Mouse (Mus musculus) cerebellum, adult (tissue): ENCODE results near the gene 2310030G06Rik.
A peak's percentile ranks its signal among the peaks of the same experiment; 100 is the strongest.

Source experiments
- ATAC-seq: cut with Nextera tagmentation; 2 replicates; pipeline ENCODE4 v1.9.2; 2017; ENCODE audit warnings: mild to moderate bottlenecking, moderate library complexity, mixed read lengths; ENCODE audit not compliant: insufficient number of reproducible peaks, low FRiP score, low TSS enrichment

2310030G06Rik gene

GRCm38 (mm10) chr9:50746214-50746677 is at the start of gene 2310030G06Rik:
Gene 2310030G06Rik (minus strand): TSS chr9:50746536.
- ATAC-seq = peak; percentile 49; the same call in 1 of the 2 replicates

- no peak for ATAC-seq
Measured at GRCm38 (mm10) chr9:50795266-50795665, 48.9 kb upstream of the 2310030G06Rik start.

DNA sequence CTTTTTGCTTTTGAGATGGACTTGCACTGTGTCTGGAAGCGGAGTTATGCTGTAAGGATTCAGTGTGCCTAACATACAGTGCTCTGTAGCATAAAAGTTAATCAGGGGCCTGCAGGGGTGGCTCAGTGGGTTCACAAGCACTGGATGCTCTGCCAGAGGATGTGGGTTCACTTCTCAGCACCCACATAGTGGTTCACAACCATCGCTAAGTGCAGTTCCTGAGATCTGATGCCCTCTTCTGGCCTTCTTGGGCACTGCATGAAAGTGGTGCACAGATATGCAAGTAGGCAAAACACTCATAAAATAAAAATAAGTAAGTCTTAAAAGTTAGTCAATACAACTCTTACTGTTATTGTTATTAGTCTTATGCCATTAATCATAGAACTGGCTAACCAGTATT is 35.8 kb upstream of the 2310030G06Rik start:
- ATAC-seq = no peak

DNA sequence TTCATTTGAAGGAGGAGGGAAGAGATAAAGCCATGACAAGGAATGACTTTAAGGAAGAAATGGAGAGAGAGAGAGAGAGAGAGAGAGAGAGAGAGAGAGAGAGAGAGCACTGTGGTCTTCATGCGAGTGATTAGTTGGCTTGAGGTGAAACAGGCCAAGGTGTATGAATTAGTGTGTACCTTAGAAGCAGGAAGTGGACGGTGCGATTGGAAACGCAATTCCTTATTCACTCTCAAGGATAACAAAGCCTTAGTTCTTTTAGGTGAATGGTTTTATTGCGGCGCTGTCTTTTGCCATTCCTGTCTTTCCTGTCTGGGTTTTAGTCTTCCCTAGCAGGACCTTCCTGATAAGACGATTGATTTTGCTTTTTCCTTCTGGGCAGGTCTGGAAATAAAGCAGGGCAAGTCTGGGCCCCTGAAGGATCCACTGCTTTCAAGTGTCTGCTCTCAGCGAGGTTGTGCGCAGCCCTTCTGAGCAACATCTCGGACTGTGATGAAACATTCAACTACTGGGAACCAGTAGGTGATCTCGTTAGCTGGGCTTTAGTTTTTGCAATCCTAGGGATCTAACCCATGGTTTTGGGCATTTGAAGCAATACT is 29.9 kb upstream of the 2310030G06Rik start:
- ATAC-seq = no peak

DNA sequence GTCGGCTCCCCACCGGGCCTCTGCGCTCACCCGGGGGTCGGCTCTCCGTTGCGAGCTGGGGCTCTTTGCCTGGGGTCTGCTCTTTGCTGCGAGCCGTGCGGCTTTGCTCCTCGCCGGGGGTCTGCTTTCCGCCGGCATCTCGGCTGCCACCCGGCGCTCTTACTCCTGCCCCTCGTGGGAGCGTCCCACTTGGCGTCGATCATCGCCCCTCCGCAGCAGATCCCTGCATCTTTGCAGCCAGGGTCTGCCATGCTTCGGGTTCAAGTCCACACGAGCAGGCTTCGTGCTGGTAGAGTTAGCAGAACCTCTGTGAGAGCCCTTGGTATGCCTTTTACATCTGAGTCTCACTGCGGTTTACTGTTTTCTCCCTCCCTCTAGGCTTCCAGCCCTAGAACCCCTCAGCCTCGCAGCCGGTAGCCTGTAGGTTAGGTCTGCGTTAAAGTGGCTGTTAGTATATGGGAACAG is 29.4 kb upstream of the 2310030G06Rik start:
- ATAC-seq = no peak; the same call in 1 of the 2 replicates

- peak; percentile 66; the same call in 1 of the 2 replicates for ATAC-seq
Measured at GRCm38 (mm10) chr9:50774991-50775612, 28.8 kb upstream of the 2310030G06Rik start, which contains the start of the genes Alg9 and 1110032A03Rik. Gene Alg9 (plus strand): TSS chr9:50775019. Gene 1110032A03Rik (minus strand): TSS chr9:50775520.

- ATAC-seq = no peak
Measured at GRCm38 (mm10) chr9:50774026-50774462, 27.7 kb upstream of the 2310030G06Rik start.

GRCm38 (mm10) chr9:50770011-50770410 is 23.7 kb upstream of the 2310030G06Rik start:
- no peak for ATAC-seq

DNA sequence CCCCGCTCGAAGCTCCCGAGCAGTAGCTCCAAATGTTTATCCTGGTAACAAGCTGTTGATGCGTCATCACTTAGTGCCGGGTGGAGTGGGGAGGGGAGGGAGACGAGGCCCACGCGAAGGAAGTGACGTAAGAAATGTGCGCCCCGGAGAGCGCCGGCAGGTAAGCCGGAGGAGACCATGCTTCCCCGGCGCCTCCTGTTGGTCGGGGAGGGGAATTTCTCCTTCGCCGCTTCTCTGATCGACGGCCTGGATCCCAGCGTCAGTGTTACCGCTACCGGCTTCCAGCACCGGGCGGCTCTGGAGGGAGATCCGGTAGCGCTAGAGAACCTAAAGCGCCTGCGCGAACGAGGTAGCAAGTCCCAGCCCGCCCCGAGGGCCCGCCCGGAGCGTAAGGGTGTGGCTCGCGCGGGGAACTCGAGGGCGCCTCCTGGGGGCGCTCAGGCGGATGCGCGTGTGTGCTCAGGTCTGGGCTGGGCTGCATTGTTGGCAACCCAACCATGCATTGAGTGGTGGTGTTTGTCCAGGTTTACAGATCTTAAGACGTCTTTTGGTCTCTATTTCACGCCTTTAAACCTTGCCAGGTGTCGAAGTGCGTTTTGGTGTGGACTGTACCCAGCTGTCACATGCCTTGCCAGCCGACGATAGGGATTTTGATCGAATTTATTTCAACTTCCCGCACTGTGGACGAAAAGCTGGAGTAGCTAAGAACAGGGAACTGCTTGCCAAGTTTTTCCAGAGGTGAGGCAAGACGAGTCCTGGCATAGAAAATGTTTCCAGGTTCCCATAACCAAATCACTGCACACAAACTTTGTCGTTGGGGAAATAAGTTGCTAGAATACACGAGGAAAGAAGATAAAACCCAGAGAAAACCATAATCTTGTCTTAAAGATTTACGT is 22.0 kb upstream of the 2310030G06Rik start, which contains the start of gene Fdxacb1:
Gene Fdxacb1, plus strand, starts transcription at position 130 of the 896 bp plus-strand sequence.
- peak; percentile 90 for ATAC-seq

DNA sequence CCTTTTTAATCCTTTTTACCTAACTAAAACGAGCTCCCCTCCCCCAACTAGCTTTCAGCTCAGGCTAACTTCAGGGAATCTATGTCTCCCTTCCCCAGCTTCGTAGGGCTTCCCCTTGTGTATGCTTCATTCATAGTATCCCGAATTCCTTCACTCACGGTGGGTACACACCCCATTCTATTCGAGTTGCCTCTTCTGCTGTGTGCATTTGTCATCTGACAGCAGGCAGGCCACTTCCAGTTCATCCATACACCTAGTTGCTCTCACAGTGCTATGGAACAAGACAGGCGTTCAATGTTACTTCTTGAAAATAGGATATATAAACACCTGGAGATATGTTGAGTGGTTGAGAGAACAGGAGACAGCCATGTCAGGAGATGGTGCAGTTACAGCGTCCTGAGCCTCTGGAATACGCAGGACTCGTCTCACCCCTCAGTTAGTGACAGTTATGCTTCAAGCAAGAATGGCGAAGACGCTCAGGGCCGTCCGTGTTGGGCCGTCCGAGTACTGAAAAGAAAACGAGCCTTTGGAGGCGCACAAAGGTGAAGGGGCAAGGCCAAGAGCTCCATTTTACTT is 21.3 kb upstream of the 2310030G06Rik start:
- 0 out of 2 replicates have a peak, but pooled peaks have one; percentile 21 for ATAC-seq

- no peak for ATAC-seq
Measured at GRCm38 (mm10) chr9:50763331-50763730, 17.0 kb upstream of the 2310030G06Rik start.

- ATAC-seq = no peak
Measured at GRCm38 (mm10) chr9:50761520-50762243, 15.3 kb upstream of the 2310030G06Rik start.

DNA sequence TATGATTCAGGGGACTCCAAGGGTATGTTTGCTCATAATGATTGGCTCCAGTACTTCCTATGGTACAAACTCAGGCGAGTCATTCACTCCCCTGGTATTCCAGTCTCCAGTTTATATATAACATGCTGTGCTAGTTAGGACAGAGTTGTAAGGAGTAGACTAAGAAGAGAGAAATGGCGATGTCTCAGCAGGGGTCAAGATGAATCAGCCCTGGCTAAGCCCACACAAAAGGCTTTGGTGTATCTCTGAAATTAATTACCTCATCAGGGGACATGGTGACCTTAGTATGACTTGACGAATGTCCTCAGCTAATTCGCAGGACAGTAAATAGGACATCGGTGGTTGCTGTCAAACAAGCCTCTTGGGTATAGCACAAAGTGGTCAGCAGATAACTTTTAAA is 10.4 kb upstream of the 2310030G06Rik start:
- ATAC-seq = no peak

DNA sequence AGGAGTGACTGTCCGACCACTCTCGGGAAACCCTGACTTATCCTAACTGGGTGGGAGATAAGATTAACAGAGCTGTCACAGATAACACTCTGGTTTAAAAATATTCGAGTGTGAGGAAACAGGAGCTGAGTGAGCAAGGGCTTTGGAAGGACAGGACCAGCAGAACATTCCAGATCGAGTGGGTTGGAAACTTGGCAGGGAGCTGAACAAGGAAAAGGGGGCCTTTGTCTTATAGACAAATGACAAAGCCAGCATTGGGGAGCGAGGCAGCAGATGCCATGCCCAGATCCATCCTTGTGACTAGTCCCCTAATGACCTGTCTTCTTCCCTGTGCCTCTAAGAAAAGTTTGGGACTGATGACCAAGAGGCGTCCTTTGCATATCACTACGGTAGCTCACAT is 7.6 kb upstream of the 2310030G06Rik start:
- ATAC-seq = no peak

GRCm38 (mm10) chr9:50752784-50753615 is 6.7 kb upstream of the 2310030G06Rik start:
- ATAC-seq = peak; percentile 54; the same call in 1 of the 2 replicates

- ATAC-seq = 0 out of 2 replicates have a peak, but pooled peaks have one; percentile 23
Measured at GRCm38 (mm10) chr9:50752054-50752602, 5.8 kb upstream of the 2310030G06Rik start, which contains the start of gene Hspb2. Gene Hspb2 (minus strand): TSS chr9:50752354.

DNA sequence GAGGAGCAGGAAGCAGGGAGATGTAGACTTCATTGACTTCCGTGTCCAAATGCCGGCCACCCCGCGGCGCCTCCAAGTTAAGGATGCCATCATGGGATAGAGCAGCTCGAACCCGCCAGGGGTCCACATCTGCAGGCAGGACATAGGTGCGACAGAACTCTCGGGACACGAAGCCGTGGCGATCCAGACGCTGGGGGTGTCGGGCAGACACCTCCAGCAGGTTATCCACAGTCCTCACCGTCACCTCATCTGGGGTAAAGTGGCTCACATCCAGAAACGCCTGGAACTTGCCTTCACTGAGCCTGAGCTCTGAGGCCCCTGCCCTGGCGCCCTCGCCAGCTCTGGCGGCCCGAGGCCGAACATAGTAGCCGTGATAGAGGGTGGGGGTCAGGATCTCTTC is 5.0 kb upstream of the 2310030G06Rik start, which contains the start of gene Cryab:
Gene Cryab, plus strand, starts transcription at position 3 of the 400 bp plus-strand sequence.
- no peak for ATAC-seq

DNA sequence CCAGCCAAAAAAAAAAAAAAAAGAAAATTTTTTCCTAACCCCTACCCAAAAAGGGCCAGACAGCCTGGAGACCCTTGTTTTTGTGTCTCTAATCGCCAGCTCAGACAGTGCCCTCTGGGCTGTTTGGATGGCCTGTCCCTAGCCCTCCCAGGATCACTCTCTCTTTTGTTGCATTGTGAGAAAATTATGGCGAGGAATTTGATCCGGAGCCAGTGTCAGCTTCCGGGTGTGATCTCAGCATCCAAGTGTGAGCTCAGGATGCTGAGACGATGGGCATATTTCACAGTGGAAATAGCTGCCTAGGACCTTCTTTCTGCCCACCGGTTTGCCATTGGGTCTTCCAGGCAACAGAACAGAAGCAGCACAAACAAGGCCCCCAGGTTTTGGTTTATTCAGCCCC is 4.4 kb upstream of the 2310030G06Rik start:
- no peak for ATAC-seq
